Mouse (Mus musculus): ENCODE measurements at regions not wholly inside any gene's neighbourhood (a gene's known extent, or its start where the extent isn't known, plus 50 kb on each side); places are given as distances from the start of the nearest gene placed in this dataset.

- Histone ChIP-seq H3K4me3 (no peak overlapping the region), H3K4me2 (no peak overlapping the region), H3K9ac (no peak overlapping the region), H3K9me3 (replicated peaks) (no peaks in the 10 kb centered on the region), H3K36me3 (no peaks in the 10 kb centered on the region), H3K27ac (no peak overlapping the region), H3K4me1 (replicated peaks) (no peaks in the 10 kb centered on the region), H3K27me3 (no peaks in the 10 kb centered on the region)
- WGBS, result 56% methylated on average over 2 of the region's 2 CpGs
- ATAC-seq (replicated peaks; ENCODE audit: insufficient number of reproducible peaks, insufficient read depth, low FRiP score, low read depth), result no peak
Measured at GRCm38 (mm10) chr12:28323659-28324058, 228.5 kb downstream of the Dcdc2c start.

GRCm38 (mm10) chr12:28309226-28309625 is 243.0 kb downstream of the Dcdc2c start:
- no peaks in the 10 kb centered on the region for H3K27me3 ChIP-seq
- 73% methylated on average over 5 of the region's 5 CpGs for WGBS
- H3K27ac ChIP-seq, result no peak overlapping the region
- ATAC-seq (replicated peaks; ENCODE audit: insufficient number of reproducible peaks, insufficient read depth, low FRiP score, low read depth), result no peak
- H3K4me3 ChIP-seq, result no peak overlapping the region
- no peaks in the 10 kb centered on the region for H3K36me3 ChIP-seq
- no peak overlapping the region for H3K4me2 ChIP-seq
- no peak overlapping the region for H3K9ac ChIP-seq
- no peaks in the 10 kb centered on the region for H3K4me1 ChIP-seq (replicated peaks)
- no peaks in the 10 kb centered on the region for H3K9me3 ChIP-seq (replicated peaks)

DNA sequence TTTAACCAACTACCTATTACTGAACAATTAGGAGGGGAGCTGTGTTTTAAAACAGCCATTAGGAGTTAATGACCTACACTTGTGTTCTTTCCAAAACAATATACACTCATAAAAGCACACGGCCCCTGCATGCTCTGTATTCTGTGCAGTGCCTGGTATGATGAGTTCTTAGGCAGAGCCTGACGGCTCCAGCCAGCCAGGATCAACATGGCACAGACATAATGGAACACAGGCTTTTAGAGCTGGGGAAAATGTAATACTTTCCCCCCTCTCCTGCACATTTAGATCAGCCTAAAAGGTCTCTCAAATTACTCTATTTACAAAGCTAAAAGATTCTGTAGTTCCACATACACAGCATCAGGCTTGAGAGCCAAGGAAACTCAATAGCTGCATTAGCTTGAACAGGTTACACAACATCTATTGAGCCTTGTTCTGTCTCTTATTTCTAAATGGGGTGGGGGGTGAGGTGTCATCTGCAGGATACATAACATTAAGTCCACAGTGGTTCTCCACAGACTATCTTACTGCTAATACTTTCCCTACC is 250.1 kb downstream of the Dcdc2c start:
- Histone ChIP-seq H3K4me3 (no peak overlapping the region), H3K4me2 (no peak overlapping the region), H3K9ac (no peak overlapping the region), H3K27ac (no peak overlapping the region), H3K27me3 (no peaks in the 10 kb centered on the region), H3K36me3 (no peaks in the 10 kb centered on the region), H3K9me3 (replicated peaks) (no peaks in the 10 kb centered on the region), H3K4me1 (replicated peaks) (no peaks in the 10 kb centered on the region)
- ATAC-seq (replicated peaks; ENCODE audit: insufficient number of reproducible peaks, insufficient read depth, low FRiP score, low read depth), result no peak
- 74% methylated on average over 2 of the region's 2 CpGs for WGBS

DNA sequence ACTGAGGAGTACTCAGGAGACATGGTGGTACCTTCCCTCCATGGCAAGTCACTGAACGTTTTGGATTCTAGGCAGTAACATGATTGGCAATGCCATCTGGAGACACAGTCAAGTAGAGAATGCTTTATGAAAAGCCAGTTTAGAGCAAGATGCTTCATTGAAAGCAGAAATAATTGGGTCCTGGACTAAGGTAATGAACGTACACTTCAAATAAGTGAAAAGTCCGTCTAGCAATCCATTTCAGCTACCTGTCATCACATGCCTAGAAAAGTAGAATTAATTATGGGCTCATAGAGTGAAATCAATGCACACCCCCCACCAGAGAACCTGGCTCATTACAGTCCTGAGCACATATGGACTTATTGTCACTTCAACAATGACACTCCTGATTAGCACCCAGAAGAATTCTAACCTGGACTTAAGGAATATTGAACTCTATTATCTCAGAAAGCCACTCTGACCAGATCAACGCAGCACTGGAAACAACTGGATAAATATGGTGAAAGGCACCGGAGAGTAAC is 263.8 kb downstream of the Dcdc2c start:
- no peaks in the 10 kb centered on the region for H3K4me1 ChIP-seq (replicated peaks)
- 80% methylated on average over 5 of the region's 5 CpGs for WGBS
- H3K4me3 ChIP-seq, result no peak overlapping the region
- H3K4me2 ChIP-seq, result no peak overlapping the region
- no peak for ATAC-seq (replicated peaks; ENCODE audit: insufficient number of reproducible peaks, insufficient read depth, low FRiP score, low read depth)
- H3K9me3 ChIP-seq (replicated peaks), result no peaks in the 10 kb centered on the region
- no peak overlapping the region for H3K9ac ChIP-seq
- no peak overlapping the region for H3K27ac ChIP-seq
- no peaks in the 10 kb centered on the region for H3K27me3 ChIP-seq
- H3K36me3 ChIP-seq, result no peaks in the 10 kb centered on the region

GRCm38 (mm10) chr12:28255524-28255923 is 296.7 kb downstream of the Dcdc2c start:
- Histone ChIP-seq H3K4me2 (no peak overlapping the region), H3K9me3 (replicated peaks) (no peaks in the 10 kb centered on the region), H3K9ac (no peak overlapping the region), H3K4me1 (replicated peaks) (no peaks in the 10 kb centered on the region), H3K36me3 (no peaks in the 10 kb centered on the region), H3K27ac (no peak overlapping the region), H3K27me3 (no peaks in the 10 kb centered on the region), H3K4me3 (no peak overlapping the region)
- WGBS, result 80% methylated on average over 3 of the region's 3 CpGs
- no peak for ATAC-seq (replicated peaks; ENCODE audit: insufficient number of reproducible peaks, insufficient read depth, low FRiP score, low read depth)

DNA sequence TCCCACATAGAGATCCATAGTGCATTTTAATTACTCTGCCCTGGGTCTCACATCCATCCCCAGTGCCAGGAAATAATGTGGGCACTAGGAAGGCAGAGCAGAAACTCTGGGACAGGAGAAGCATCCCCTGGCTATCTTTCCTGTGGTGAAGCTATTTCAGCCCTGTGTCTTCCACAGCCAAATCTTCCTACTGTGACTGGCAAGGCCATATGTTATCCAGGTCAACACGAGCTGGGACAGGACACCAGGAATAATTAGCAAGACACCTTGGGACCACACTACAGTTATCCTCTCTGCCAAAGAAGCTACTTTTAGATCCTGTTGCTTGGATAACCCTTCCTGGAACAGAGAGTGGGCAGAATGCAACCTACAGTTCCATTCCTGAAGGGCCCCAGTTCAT is 301.7 kb downstream of the Dcdc2c start:
- no peak overlapping the region for H3K27ac ChIP-seq
- no peak for ATAC-seq (replicated peaks; ENCODE audit: insufficient number of reproducible peaks, insufficient read depth, low FRiP score, low read depth)
- H3K4me3 ChIP-seq, result no peak overlapping the region
- H3K27me3 ChIP-seq, result no peaks in the 10 kb centered on the region
- 61% methylated on average over 1 of the region's 1 CpGs for WGBS
- no peaks in the 10 kb centered on the region for H3K4me1 ChIP-seq (replicated peaks)
- H3K9me3 ChIP-seq (replicated peaks), result no peaks in the 10 kb centered on the region
- no peaks in the 10 kb centered on the region for H3K36me3 ChIP-seq
- H3K4me2 ChIP-seq, result no peak overlapping the region
- H3K9ac ChIP-seq, result no peak overlapping the region

DNA sequence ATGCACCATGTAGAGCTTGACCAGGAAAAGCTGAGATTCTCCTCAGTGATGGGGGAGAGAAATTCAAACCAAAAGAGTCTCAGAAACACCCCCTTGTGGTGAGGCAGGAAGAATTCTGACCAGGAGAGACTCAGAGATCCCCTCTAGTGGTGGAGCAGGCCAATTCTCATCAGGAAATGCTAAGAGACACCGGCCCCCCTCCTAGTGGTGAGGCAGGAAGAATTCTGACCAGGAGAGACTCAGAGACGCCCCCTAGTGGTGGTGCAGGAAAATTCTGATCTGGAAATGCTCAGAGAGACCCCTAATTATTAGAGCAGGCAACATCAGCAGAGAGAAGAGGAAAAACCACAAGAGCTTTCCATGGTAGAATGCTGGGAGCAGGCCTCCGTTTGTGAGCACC is 303.4 kb downstream of the Dcdc2c start:
- no peaks in the 10 kb centered on the region for H3K4me1 ChIP-seq (replicated peaks)
- no peaks in the 10 kb centered on the region for H3K36me3 ChIP-seq
- H3K27me3 ChIP-seq, result no peaks in the 10 kb centered on the region
- WGBS, result 68% methylated on average over 3 of the region's 3 CpGs
- ATAC-seq (replicated peaks; ENCODE audit: insufficient number of reproducible peaks, insufficient read depth, low FRiP score, low read depth), result no peak
- H3K4me3 ChIP-seq, result no peak overlapping the region
- H3K9me3 ChIP-seq (replicated peaks), result no peaks in the 10 kb centered on the region
- H3K4me2 ChIP-seq, result no peak overlapping the region
- H3K27ac ChIP-seq, result no peak overlapping the region
- H3K9ac ChIP-seq, result no peak overlapping the region

DNA sequence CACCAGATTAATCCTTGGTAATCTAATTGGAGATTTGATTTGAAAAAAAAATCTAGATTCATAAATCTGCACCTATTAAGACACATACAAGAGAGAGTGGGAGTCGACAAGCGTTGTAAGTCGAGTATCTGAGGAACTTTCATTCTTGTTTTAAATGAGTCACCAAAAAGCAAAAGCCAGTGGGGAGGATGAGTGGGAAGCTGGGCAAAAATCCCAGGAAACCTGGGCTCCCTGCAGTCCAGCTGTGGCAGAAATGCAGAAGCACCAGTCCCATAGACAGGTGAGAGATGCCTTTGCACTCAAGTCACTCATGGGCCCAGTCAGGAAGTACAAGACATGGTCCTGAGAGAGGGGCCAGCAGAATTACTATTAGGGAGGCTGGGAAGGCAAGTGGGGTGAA is 303.9 kb downstream of the Dcdc2c start:
- Histone ChIP-seq H3K27me3 (no peaks in the 10 kb centered on the region), H3K9me3 (replicated peaks) (no peaks in the 10 kb centered on the region), H3K36me3 (no peaks in the 10 kb centered on the region), H3K9ac (no peak overlapping the region), H3K4me1 (replicated peaks) (no peaks in the 10 kb centered on the region), H3K4me3 (no peak overlapping the region), H3K4me2 (no peak overlapping the region), H3K27ac (no peak overlapping the region)
- ATAC-seq (replicated peaks; ENCODE audit: insufficient number of reproducible peaks, insufficient read depth, low FRiP score, low read depth), result no peak
- 75% methylated on average over 3 of the region's 3 CpGs for WGBS

GRCm38 (mm10) chr12:28238016-28238415 is 314.2 kb downstream of the Dcdc2c start:
- 71% methylated on average over 5 of the region's 5 CpGs for WGBS

DNA sequence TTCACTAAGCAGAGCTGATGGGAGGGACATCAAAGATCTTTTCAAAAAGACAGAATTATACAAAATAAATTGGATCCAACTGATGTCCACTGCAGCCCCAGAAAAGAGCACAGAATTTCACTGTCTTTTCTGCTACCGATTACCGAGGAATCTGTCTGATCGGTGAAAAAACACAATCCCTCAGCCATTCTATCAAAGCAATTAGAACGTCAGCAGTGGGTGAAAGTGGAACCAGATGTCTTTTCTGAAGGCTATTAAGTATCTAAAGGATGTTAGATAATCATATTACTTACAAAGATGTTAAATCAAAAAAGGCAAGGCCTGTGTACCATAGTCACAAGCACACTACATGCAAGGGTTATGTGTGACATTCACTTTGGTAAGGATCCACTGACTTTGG is 315.2 kb downstream of the Dcdc2c start:
- Histone ChIP-seq H3K36me3 (no peaks in the 10 kb centered on the region), H3K4me2 (no peak overlapping the region), H3K9me3 (replicated peaks) (no peaks in the 10 kb centered on the region), H3K9ac (no peak overlapping the region), H3K4me1 (replicated peaks) (no peaks in the 10 kb centered on the region), H3K27me3 (no peaks in the 10 kb centered on the region), H3K4me3 (no peak overlapping the region), H3K27ac (no peak overlapping the region)
- WGBS, result 76% methylated on average over 4 of the region's 4 CpGs
- no peak for ATAC-seq (replicated peaks; ENCODE audit: insufficient number of reproducible peaks, insufficient read depth, low FRiP score, low read depth)

More at GRCm38 (mm10) chr12:28238016-28238415, 314.2 kb downstream of the Dcdc2c start:
- no peaks in the 10 kb centered on the region for H3K27me3 ChIP-seq
- no peak overlapping the region for H3K27ac ChIP-seq
- H3K4me2 ChIP-seq, result no peak overlapping the region
- no peaks in the 10 kb centered on the region for H3K36me3 ChIP-seq
- no peaks in the 10 kb centered on the region for H3K4me1 ChIP-seq (replicated peaks)
- no peak overlapping the region for H3K9ac ChIP-seq
- no peak overlapping the region for H3K4me3 ChIP-seq
- H3K9me3 ChIP-seq (replicated peaks), result no peaks in the 10 kb centered on the region
- no peak for ATAC-seq (replicated peaks; ENCODE audit: insufficient number of reproducible peaks, insufficient read depth, low FRiP score, low read depth)

DNA sequence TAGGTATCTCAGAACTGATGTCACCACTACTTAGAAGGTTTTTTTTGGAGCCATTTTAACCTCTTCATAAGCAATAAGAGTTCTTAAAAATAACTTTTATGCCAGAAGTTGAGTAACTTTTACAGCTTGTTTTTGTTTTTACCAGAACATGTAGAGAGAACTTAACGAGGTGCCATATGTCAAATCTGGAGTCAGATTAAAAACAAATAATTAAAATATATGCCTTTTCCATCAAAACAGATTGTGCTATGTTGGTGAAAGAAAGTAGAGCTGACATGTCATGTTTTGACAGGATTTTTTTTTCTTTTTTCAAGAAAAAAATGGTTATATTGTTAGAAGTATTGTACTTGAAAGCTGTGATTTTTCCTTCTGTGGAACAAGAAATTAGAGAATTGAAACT is 349.4 kb downstream of the Dcdc2c start:
- 69% methylated on average over 1 of the region's 1 CpGs for WGBS
- Histone ChIP-seq H3K9me3 (replicated peaks) (no peaks in the 10 kb centered on the region), H3K36me3 (no peaks in the 10 kb centered on the region), H3K4me3 (no peak overlapping the region), H3K27me3 (no peaks in the 10 kb centered on the region), H3K9ac (no peak overlapping the region), H3K27ac (no peak overlapping the region), H3K4me2 (no peak overlapping the region), H3K4me1 (replicated peaks) (no peaks in the 10 kb centered on the region)
- no peak for ATAC-seq (replicated peaks; ENCODE audit: insufficient number of reproducible peaks, insufficient read depth, low FRiP score, low read depth)

DNA sequence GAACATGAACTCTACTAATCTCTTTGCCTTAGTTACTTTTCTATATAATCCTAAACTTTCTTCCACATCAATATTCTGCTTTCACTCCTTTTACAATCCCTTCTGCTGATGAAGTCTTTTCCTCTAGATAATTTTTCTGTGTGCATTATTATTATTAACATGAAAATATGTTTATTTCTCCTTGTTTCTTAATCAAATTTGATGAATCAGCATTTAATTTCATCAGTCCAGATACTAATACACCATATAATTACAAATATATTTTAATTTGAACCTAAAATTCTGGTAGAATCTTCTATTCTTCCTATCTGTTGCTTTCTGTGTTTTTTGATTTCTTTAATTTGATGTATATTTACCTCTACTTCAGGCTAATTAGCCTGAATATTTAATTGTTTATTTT is 365.5 kb downstream of the Dcdc2c start:
- Histone ChIP-seq H3K4me2 (no peak overlapping the region), H3K9ac (no peak overlapping the region), H3K27me3 (no peaks in the 10 kb centered on the region), H3K27ac (no peak overlapping the region), H3K4me3 (no peak overlapping the region), H3K36me3 (no peaks in the 10 kb centered on the region), H3K4me1 (replicated peaks) (no peaks in the 10 kb centered on the region), H3K9me3 (replicated peaks) (no peaks in the 10 kb centered on the region)
- no peak for ATAC-seq (replicated peaks; ENCODE audit: insufficient number of reproducible peaks, insufficient read depth, low FRiP score, low read depth)
